Mouse (Mus musculus) embryonic facial prominence, embryonic 15.5 days (tissue): ENCODE results near the gene Fstl4. TPM values are rescaled to one million over a fixed set of nuclear protein-coding genes. Genes with fewer than 3 reads are reported as not detected.

Experiments used
- ATAC-seq: fragments of 200-750 bp; cut with Nextera tagmentation; 2 replicates; pipeline ENCODE4 v1.8.0; 2017; ENCODE audit warnings: low read depth, moderate TSS enrichment; ENCODE audit not compliant: insufficient number of reproducible peaks, low FRiP score, low TSS enrichment
- H3K27ac ChIP-seq: fragments of 300-500 bp; sonication (generic); replicated peaks from 2 replicates; pipeline ENCODE4 v1.5.1; 2015; ENCODE audit warnings: mild to moderate bottlenecking, inconsistent platforms
- H3K27me3 ChIP-seq: fragments of 300-500 bp; sonication (generic); 2 replicates; pipeline ENCODE4 v1.6.1; 2015; ENCODE audit warnings: inconsistent platforms
- H3K36me3 ChIP-seq: fragments of 300-500 bp; sonication (generic); 2 replicates; pipeline ENCODE4 v1.6.1; 2015; ENCODE audit warnings: mild to moderate bottlenecking, inconsistent platforms
- H3K4me1 ChIP-seq: fragments of 300-500 bp; sonication (generic); 2 replicates; pipeline ENCODE4 v1.6.1; 2015; ENCODE audit warnings: inconsistent platforms
- H3K4me2 ChIP-seq: fragments of 300-500 bp; sonication (generic); replicated peaks from 2 replicates; pipeline ENCODE4 v1.6.1; 2015; ENCODE audit warnings: mild to moderate bottlenecking, inconsistent platforms
- H3K4me3 ChIP-seq: fragments of 300-500 bp; sonication (generic); replicated peaks from 2 replicates; pipeline ENCODE4 v1.5.1; 2015; ENCODE audit warnings: mild to moderate bottlenecking, inconsistent platforms
- H3K9ac ChIP-seq: fragments of 300-500 bp; sonication (generic); 2 replicates; pipeline ENCODE4 v1.6.1; 2015; ENCODE audit warnings: inconsistent platforms
- H3K9me3 ChIP-seq: fragments of 300-500 bp; sonication (generic); replicated peaks from 2 replicates; pipeline ENCODE4 v1.6.1; 2016; ENCODE audit warnings: inconsistent platforms
- WGBS: fragments of 180-500 bp; shearing (Covaris S2); methylation state at CpG from one replicate; pipeline ENCODE4 v1.1.7; 2015; 5-methylcytosine and 5-hydroxymethylcytosine counted together
- polyA plus RNA-seq: library from polyadenylated mRNA; unstranded; fragments of >200 nt; fragmentation: Nextera tagmentation; extraction: Ambion mirVana; gene quantifications from 2 replicates; pipeline ENCODE4 v1.2.1, GENCODE M21; 2015

Gene Fstl4
- polyA plus RNA-seq, 1 experiment from 2014 or later = 3.1 TPM

GRCm38 (mm10) chr11:52775291-52775690 is 10.9 kb downstream of the Fstl4 start:
- H3K4me1 ChIP-seq = no peaks in the 10 kb centered on the region
- H3K4me3 ChIP-seq = no peak overlapping the region
- no peaks in the 10 kb centered on the region for H3K36me3 ChIP-seq
- 0 out of 2 replicates have a peak, but pooled peaks cover 2% of the 10 kb centered on the region for H3K27me3 ChIP-seq
- H3K9me3 ChIP-seq = no peaks in the 10 kb centered on the region
- no peak for ATAC-seq
- H3K4me2 ChIP-seq = no peak overlapping the region
- H3K27ac ChIP-seq = no peak overlapping the region
- H3K9ac ChIP-seq = no peak overlapping the region
- WGBS = 70% methylated on average over 3 of the region's 3 CpGs

GRCm38 (mm10) chr11:52782426-52782825 is 18.0 kb downstream of the Fstl4 start:
- no peaks in the 10 kb centered on the region for H3K36me3 ChIP-seq
- H3K9ac ChIP-seq = no peak overlapping the region
- H3K27ac ChIP-seq = no peak overlapping the region
- H3K4me2 ChIP-seq = no peak overlapping the region
- no peaks in the 10 kb centered on the region for H3K9me3 ChIP-seq
- H3K4me3 ChIP-seq = no peak overlapping the region
- WGBS = 76% methylated on average over 5 of the region's 5 CpGs
- ATAC-seq = no peak
- H3K27me3 ChIP-seq = no peaks in the 10 kb centered on the region
- H3K4me1 ChIP-seq = no peaks in the 10 kb centered on the region

- Histone ChIP-seq H3K27ac (no peak overlapping the region), H3K4me1 (no peaks in the 10 kb centered on the region), H3K4me2 (no peak overlapping the region), H3K36me3 (no peaks in the 10 kb centered on the region), H3K9me3 (no peaks in the 10 kb centered on the region), H3K9ac (no peak overlapping the region), H3K27me3 (no peaks in the 10 kb centered on the region), H3K4me3 (no peak overlapping the region)
- WGBS = 77% methylated on average over 5 of the region's 5 CpGs
- ATAC-seq = no peak
Measured at GRCm38 (mm10) chr11:52794331-52794730, 29.9 kb downstream of the Fstl4 start.

GRCm38 (mm10) chr11:52809542-52809941 is 45.1 kb downstream of the Fstl4 start:
- Histone ChIP-seq H3K4me3 (no peak overlapping the region), H3K9me3 (no peaks in the 10 kb centered on the region), H3K4me1 (no peaks in the 10 kb centered on the region), H3K4me2 (no peak overlapping the region), H3K27me3 (no peaks in the 10 kb centered on the region), H3K9ac (no peak overlapping the region), H3K27ac (no peak overlapping the region), H3K36me3 (no peaks in the 10 kb centered on the region)
- WGBS = 82% methylated on average over 2 of the region's 2 CpGs
- ATAC-seq = no peak

- Histone ChIP-seq H3K9me3 (no peaks in the 10 kb centered on the region), H3K9ac (no peak overlapping the region), H3K27me3 (no peaks in the 10 kb centered on the region), H3K27ac (no peak overlapping the region), H3K36me3 (no peaks in the 10 kb centered on the region), H3K4me3 (no peak overlapping the region), H3K4me2 (no peak overlapping the region), H3K4me1 (no peaks in the 10 kb centered on the region)
- 64% methylated on average over 4 of the region's 4 CpGs for WGBS
- ATAC-seq = no peak
Measured at GRCm38 (mm10) chr11:52816004-52816403, 51.6 kb downstream of the Fstl4 start.

GRCm38 (mm10) chr11:52820336-52820905 is 56.0 kb downstream of the Fstl4 start:
- H3K27me3 ChIP-seq = no peaks in the 10 kb centered on the region
- no peaks in the 10 kb centered on the region for H3K36me3 ChIP-seq
- H3K27ac ChIP-seq = no peak overlapping the region
- no peak for ATAC-seq
- H3K4me1 ChIP-seq = no peaks in the 10 kb centered on the region
- WGBS = 10% methylated on average over 2 of the region's 2 CpGs
- H3K9ac ChIP-seq = no peak overlapping the region
- no peaks in the 10 kb centered on the region for H3K9me3 ChIP-seq
- H3K4me2 ChIP-seq = no peak overlapping the region
- no peak overlapping the region for H3K4me3 ChIP-seq

GRCm38 (mm10) chr11:52826591-52826990 is 62.2 kb downstream of the Fstl4 start:
- no peaks in the 10 kb centered on the region for H3K36me3 ChIP-seq
- H3K4me2 ChIP-seq = no peak overlapping the region
- no peak for ATAC-seq
- H3K4me3 ChIP-seq = no peak overlapping the region
- H3K9ac ChIP-seq = no peak overlapping the region
- H3K9me3 ChIP-seq = no peaks in the 10 kb centered on the region
- WGBS = 89% methylated on average over 2 of the region's 2 CpGs
- H3K27me3 ChIP-seq = no peaks in the 10 kb centered on the region
- no peaks in the 10 kb centered on the region for H3K4me1 ChIP-seq
- no peak overlapping the region for H3K27ac ChIP-seq

GRCm38 (mm10) chr11:52831631-52832310 is 67.3 kb downstream of the Fstl4 start:
- no peaks in the 10 kb centered on the region for H3K9me3 ChIP-seq
- ATAC-seq = no peak
- no peak overlapping the region for H3K27ac ChIP-seq
- H3K4me3 ChIP-seq = no peak overlapping the region
- 66% methylated on average over 12 of the region's 12 CpGs for WGBS
- H3K9ac ChIP-seq = no peak overlapping the region
- no peaks in the 10 kb centered on the region for H3K36me3 ChIP-seq
- no peak overlapping the region for H3K4me2 ChIP-seq
- no peaks in the 10 kb centered on the region for H3K4me1 ChIP-seq
- H3K27me3 ChIP-seq = no peaks in the 10 kb centered on the region

- Histone ChIP-seq H3K9me3 (no peaks in the 10 kb centered on the region), H3K36me3 (no peaks in the 10 kb centered on the region), H3K9ac (no peak overlapping the region), H3K4me3 (no peak overlapping the region), H3K4me1 (no peaks in the 10 kb centered on the region), H3K27ac (no peak overlapping the region), H3K4me2 (no peak overlapping the region), H3K27me3 (no peaks in the 10 kb centered on the region)
- no peak for ATAC-seq
- WGBS = 91% methylated on average over 1 of the region's 1 CpGs
Measured at GRCm38 (mm10) chr11:52832311-52832675, 67.9 kb downstream of the Fstl4 start.

- no peaks in the 10 kb centered on the region for H3K4me1 ChIP-seq
- no peak overlapping the region for H3K27ac ChIP-seq
- no peak overlapping the region for H3K9ac ChIP-seq
- H3K27me3 ChIP-seq = no peaks in the 10 kb centered on the region
- no peak overlapping the region for H3K4me3 ChIP-seq
- 77% methylated on average over 2 of the region's 2 CpGs for WGBS
- ATAC-seq = no peak
- no peaks in the 10 kb centered on the region for H3K9me3 ChIP-seq
- no peak overlapping the region for H3K4me2 ChIP-seq
- H3K36me3 ChIP-seq = no peaks in the 10 kb centered on the region
Measured at GRCm38 (mm10) chr11:52848691-52849090, 84.3 kb downstream of the Fstl4 start.

- Histone ChIP-seq H3K4me1 (no peaks in the 10 kb centered on the region), H3K4me2 (no peak overlapping the region), H3K36me3 (no peaks in the 10 kb centered on the region), H3K27ac (no peak overlapping the region), H3K4me3 (no peak overlapping the region), H3K27me3 (no peaks in the 10 kb centered on the region), H3K9ac (no peak overlapping the region), H3K9me3 (no peaks in the 10 kb centered on the region)
- WGBS = 94% methylated on average over 3 of the region's 3 CpGs
- no peak for ATAC-seq
Measured at GRCm38 (mm10) chr11:52850071-52850470, 85.6 kb downstream of the Fstl4 start.
